Mouse (Mus musculus): ENCODE results near the gene Usp20.

Gene Usp20

DNA sequence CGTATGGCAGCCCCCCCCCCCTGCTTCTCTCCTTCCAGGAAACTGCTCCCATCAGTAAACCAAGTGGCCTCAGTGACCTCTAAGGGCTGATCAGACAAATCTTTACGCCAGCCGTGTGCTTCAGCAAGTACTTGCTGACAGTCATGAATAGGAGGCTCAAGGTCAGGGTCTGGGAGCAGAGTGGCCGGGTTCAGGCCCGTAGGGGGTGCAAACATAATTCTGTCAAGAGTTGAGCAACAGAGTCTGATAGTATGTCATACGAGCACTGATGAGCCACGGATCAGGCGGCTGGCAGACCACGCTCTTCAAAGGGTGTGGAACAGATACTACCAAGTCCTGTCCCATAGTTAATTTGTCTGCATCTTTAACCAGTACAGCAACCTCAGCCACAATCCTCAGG, 8.1 kb downstream of the Usp20 start:
- DNase-seq: no peak

DNA sequence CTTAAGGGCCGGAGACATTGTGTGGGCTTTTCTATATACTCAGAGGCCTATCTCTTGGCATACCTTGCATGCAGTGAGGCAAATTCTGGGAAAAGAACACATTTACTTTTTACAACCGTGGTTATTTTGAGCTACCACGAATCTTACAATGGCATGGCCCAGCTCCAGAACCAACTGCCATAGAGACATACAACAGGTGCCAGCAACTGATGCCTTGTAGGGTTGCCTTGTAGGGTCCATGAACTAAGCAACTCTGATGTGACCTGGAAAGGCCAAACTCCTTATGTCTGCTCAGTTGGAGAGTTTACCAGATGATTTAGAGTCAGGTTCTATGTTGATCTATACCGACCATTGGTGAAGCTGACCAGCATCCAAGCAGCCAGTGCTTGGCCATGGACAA, 12.8 kb downstream of the Usp20 start:
- no peak for DNase-seq

DNA sequence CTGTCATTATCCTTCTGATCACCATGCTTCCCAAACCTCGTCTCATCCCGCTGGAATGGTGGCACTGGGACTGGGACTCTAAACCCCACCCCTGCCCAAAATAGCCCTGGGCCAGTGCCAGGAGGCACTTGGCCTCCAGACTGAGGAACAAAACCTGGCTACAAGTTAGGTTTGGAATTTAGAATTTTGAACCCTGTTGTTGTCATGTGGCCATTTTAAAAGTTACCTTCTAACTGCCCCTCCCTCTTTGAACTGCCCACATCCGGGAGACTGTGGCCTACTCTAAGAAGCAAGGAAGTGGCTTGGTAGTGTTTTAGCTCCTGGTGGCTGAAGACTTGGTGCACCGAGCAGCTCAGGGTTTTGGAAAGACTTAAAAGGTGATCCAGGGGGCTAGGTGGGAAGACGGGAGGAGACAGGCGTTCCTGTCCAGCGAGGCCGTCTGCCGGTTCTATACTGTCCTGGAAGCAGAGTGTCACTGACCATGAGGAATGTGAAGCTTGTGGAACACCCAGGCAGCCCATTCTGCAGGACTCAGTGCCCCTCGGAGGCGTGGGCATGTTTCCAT, 13.4 kb downstream of the Usp20 start:
- no peak for DNase-seq

DNA sequence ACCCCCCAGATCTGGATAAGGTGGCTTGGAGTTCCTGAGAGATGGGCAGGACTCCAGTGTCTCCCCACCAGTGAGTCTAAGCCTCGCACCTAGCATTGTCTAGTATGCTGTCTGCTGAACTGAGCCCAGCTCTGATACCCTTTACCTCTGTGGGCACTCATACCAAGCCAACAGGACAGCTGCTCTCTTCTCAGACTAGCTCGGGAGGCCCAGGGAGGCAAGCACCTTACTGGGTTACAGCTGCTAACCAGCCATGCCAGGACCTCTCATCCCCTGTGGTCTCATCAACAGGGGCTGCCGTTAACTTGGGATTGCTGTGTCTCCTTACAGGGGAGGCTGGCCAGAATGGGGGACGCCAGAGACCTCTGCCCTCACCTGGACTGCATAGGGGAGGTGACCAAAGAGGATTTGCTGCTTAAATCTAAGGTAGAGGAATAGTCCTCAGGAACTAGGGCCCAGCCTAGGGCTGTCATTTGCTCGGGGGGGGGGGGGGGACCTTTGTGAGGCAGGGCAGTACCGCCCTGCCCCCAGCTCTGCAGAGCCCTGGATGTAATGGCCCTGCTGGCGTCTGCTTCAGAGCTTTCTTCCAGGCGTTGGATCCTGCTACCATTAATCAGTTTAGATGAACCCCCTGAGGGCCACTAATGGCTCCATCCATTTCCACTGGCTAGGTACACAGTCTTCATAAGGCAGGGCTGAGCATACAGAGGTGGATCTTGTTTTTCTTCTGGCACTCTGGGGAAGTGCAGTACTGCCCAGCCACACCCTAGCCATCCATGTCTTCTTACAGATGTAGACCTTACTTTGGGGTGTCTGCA, 16.6 kb downstream of the Usp20 start:
- no peak for DNase-seq

DNA sequence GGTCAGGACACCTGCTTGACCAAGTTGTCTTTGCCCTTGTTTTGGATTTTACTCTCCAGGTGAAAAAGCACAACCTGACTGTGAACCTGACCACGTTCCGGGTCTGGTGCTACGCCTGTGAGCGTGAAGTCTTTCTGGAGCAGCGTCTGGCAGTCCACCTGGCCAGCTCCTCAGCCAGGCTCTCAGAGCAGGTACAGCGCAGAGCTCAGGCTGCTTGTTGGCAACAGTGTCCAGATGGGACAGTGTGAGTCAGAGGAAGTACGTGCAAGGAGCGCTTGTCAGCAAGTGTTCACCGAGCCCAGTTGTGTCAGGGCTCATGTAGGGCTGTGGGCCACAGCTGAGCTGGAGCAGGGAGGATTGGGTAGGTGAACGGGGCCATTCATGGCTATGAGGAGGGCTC, 20.8 kb downstream of the Usp20 start:
- DNase-seq: peak; percentile 32

DNA sequence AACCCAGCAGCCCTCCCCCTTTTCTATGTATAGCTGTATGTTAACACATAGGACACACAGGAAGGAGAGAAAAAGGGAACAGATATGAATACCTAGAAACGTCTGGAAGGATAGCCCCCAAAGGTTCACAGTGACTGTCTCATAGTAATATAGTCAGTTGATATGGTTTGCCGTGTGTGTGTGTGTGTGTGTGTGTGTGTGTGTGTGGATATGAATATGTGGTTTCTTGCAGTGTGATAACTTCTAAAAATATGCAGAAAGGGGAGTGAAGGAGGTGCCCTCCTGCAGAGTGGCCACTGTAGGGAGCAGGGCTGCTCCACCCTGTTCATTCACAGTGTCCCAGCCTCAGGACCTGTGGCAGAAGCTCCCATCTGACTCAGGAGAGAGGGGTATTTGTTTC, 23.4 kb downstream of the Usp20 start:
- no peak for DNase-seq

DNA sequence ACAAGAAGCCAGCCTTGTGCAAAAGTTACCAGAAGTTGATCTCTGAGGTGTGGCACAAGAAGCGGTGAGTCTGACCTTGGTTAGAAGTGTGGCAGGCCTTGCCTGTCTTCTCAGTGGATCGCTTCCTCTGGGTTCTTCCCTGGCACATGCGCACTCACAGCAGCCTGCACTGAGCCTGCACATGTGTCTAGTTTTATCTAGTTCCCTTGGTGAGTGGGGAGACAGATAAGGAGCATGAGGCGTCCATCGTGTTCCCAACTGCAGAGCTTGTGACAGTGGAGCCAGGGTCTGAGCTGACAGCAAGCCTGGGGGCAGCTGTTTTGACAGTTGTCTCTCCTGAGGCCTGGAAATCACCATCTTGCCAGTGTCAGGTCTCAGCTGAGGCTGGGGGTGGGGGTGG, 24.4 kb downstream of the Usp20 start:
- no peak for DNase-seq

DNA sequence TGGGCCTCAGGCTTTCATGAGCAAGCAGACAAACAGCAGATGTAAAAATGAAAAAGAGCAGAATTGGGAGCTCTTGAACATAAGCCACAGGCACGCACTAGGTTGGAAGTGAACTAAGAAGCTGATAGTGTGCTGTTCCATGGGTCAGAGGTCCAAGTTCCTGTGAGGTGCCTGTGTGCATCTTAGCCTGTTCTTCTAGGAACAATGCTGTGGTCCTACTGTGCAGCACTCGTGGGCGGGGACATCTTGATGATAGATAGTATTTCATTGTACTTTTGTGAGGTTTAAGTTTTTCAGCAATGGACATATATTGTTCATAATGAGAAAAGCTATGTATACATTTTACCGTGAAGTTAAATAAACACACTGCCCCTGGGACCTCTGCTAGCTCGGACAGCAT, 25.1 kb downstream of the Usp20 start:
- DNase-seq: no peak

DNA sequence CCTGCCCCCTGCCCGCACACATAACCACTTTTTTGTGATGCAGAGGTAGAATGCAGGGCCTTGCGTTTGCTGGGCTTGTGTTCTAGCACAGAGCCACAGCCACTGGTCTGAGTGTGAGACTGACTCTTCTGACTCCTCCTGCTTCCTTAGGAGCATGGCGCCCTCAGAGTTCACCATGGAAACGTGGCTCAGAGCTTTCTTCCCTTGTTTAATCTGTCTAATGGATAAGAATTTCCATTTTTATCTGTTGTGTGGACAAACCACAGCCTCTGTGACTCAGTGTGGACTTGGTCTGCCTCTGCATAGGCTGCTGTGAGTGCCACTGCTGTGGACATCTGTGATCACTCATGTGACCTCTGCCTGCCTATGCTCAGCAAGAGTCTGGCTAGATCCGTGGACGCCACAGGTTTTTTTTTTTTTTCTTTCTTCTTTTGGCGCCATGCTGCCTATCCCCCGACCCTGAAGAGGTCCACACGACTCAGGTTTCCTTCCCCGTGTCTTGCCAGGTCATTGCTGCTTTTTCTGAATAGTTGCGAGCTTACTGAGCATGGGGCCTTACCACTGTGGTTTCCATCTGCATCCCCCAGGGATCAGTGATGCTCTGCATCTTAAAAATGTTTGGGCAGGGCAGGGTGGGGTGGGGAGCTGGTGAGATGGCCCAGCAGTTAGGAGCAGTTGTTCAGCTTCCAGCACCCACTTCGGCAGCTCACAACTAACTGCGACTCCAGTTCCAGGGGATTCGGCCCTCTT, 31.5 kb downstream of the Usp20 start:
- no peak for DNase-seq

DNA sequence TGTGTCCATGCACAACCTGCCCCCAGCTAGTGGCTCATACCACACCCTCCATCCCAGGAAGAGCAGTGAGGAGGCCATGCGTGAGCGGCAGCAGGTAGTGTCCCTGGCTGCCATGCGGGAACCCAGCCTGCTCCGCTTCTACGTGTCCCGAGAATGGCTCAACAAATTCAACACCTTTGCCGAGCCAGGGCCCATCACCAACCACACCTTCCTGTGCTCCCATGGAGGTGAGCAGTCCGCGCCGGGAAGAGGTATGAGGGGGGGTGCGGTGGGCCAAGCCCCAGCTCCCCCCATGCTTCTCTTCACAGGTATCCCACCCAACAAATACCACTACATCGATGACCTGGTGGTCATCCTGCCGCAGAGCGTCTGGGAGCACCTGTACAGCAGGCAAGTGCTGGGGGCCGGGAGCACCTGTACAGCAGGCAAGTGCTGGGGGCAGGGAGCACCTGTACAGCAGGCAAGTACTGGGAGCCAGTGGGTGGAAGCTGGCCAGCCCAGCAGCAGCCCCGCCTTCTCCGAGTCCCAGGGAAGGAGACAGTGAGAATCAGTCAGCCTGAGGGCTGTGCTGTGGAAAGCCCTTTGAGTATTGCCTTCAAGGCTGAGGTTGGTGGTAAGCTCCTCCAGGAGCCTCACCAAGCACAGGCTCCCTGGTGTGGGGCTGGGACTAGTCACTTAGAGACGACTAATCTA, 35.7 kb downstream of the Usp20 start:
- no peak for DNase-seq

DNA sequence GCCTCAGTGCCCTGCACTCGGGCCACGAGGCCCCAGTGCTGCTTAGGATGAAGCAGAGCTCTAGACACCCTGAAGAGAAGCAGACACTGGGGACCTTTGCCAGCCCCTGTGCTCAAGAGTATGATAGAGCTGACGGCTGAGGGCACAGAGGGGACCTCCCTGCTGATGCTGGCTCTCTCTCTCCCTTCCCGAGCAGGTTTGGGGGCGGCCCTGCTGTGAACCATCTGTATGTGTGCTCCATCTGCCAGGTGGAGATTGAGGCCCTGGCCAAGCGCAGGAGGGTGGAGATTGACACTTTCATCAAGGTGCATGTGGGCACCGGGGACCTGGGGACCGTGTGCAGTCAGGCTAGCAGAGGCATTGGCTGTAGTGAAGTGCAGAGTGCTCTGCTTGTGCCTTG, 36.4 kb downstream of the Usp20 start:
- no peak for DNase-seq

DNA sequence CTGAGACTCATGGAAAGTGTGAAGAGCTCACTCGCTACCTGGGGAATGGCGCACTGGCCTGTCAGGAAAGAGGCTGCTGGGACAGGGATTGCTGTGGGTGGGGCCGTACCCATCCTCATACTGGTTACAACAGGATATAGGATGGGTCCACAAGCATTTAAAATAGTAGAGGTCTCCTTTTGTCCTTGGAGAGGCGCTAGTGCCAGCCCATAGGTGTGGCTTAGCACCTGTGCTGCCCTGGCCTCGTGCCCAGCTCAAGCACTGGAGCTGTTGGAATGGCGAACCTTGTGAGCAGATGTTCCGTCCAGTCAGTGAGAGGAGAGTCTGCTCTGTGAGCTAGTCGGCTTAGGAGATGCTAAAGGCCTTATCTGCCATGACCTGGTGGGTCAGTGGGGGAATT, 36.9 kb downstream of the Usp20 start:
- DNase-seq: no peak

DNA sequence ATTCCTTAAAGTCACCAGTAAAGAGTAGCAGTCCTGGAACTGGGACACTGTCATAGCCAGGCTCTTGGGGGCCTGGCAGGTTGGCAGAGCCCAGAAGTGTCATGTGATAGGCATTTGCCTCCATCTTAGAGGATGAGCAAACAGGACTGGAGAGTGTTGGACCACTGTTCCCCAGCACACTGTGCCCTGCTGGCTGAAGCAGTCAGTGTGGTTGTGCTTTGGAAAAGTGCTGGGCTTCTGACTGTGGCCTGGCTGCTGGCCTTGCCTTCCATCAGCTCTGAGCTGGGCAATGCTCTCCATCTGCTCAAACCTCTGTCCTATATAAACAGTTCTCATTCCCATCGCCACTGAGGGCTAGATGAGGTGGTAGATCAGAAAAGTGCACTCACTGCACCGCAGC, 38.1 kb downstream of the Usp20 start:
- DNase-seq: no peak

DNA sequence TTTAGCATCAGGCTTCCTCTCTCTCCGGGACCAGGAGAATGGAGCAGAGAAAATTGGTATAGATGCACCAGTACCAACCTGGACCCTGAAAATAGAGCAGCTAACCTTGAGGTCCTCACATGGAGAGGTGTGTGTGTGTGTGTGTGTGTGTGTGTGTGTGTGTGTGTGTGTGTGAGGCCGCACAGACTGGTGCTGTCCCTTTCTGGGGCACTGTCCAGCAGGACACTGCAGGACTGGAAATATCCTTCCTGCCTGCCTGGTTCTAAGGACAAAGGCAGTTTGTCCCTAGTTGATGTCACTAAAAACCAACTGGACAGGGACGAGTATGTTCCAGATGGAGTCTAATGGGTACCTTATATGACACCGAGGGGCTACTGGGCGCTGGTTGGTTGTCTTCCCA, 41.9 kb downstream of the Usp20 start:
- no peak for DNase-seq

DNA sequence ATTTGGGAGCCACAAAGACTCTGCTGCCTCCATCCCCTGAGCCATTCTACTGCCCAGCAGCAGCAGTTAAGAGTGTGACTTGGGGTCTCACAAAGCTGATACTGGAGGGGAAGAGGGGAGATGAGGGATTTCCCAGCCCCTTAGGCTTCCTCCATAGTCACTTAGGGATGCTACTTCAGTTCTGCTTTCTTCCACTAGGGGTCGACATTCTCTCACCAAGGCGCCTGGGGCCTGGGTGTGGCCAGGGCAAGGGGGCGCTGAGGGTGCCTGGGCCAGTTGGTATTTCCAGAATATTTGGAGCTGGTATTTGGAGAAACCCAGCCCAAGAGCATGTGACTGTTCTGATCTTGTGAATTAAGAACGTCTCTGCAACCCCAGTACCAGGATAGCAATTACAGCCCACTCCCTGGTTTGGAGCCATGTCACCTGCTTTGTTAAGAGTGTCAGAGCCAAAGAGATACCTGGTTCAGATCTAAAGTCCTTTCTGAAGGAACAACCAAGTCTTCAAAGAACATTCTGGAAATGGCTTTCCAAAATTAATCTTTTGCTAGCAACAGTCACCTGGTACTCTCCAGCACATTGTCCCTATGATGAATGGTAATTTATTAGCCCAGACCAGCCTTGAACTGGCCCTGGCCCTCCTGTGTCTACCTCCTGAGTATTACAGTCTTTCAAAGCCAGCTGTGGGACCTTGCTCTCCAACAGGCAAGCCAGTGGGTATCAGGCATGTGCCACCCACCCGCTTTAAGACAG, 42.7 kb downstream of the Usp20 start:
- DNase-seq: peak; percentile 55

DNA sequence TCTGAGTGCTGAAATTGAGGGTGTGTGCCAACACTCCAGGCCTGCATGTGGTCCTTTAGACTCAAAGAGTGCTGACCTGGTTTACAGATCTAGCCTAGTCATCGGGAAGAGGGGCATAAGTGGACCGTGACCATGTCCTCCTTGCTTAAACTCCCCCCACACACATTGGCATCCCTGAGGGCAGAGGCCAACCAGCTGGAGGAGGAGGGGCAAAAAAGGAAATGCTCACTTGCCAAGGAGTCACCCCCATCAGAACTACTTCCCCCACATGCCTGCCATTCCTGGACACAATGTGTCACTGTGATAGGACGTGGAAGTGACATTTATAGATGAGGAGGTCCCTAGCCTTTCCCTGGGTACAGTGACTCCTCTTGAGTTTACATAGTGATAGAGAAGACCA, 43.4 kb downstream of the Usp20 start:
- no peak for DNase-seq

DNA sequence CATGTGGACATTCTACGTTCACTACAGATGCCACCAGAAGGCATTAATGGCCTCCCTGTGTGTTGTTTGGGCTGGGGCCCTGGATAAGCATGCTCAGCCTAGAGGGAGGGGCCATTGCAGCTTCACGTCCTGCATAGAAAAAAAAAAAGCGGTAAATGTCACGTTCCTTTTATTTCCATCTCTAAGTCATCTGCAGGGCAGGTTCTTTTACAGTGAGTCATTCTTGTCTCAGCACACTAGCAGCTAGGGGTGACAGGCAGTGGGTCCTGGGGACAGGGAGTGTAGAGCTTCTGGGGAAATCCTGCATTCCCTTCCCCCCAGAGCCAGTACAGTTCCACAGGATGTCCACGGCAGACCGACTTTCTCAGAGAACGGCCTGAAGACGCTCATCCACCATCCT, 44.6 kb downstream of the Usp20 start:
- DNase-seq: no peak

DNA sequence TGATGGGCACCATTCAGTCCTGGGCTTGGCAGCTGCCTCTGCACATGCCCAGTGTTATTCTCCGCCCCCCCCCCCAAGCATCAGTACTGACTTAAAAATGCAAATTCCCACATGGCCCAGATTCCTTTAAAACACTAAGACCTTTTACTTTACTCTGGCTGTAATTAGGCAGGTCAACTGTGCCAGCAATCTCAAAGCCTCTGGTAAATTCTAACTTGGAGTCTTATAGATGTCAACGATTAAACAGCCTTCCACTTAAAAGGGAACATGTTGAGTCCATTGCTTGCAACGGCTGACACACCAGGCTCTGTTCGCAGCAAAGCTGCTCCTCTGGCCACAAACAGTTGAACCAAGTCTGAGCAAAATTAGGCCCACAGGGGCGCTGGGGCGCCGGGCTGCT, 49.9 kb downstream of the Usp20 start:
- DNase-seq: no peak

DNA sequence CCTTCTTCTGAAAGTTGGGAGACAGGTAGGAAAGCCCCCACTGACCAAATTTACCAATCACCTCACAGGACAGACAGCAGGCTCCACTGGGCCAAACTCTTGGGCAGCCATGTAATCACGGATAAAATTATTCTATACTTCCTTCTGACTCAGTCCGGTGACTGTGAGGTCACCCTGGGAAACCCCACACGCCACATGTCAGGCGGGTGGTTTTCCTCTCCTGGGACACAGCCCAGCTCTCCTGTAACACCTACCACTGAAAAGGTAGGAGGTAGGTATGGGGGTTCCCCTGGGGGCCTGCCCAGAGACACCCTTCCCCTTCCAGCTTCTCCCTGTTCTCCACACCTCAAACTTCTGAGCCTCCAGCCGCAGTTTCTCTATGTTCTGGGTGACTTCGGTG, 54.7 kb downstream of the Usp20 start:
- no peak for DNase-seq

DNA sequence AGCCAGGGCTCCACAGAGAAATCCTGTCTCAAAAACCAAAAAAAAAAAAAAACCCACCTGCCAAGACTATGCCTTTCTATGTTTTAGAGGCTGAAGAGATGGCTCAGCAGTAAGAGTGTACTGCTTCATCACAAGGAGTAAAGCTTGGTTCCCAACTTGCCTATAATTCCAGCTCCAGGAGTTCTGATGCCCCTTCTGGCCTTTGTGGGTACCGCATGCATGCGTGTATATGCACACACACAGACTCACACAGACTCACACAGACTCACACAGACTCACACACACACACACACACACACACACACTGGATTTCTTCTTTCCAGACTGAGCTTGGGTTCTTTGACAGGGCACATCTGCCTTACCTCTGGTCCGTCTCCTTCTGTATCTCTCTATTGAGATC, 58.0 kb downstream of the Usp20 start:
- no peak for DNase-seq

DNA sequence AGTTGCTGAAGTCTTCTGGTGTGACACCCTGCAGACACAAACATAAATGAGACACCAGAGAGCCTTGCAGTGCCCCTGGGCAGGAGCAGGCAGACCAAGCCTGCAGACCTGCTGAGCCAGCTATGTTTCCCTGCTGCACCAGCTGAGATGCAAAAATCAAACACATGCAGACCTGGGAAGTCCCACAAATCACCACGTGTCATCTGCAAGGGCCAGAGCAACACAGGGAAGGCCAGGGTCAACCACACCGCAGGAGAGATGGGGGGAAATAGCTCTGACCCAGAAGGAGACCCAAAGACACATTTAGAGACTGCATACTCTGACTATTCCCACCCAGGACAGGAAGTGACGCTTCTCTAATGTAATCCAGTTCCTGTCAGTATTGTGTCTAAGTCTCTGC, 58.4 kb downstream of the Usp20 start:
- no peak for DNase-seq

DNA sequence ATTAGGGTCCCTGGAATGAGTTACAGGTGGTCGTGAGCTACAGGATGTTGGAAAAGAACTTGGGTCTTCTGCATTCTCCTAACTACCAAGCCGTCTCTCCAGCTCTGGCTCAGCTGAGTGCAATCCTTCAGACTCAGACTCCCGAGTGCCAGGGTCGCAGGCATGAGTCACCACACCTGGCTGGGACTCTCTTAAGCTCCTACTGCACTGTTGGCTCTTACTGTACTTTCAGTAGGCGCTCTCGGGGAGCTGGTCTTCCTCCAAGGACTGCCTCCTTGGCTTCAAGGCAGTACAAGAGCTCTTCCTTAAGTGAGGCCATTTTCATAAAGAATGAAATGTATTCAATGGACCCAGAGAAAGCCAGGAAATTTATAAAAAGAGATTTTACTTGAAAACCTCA, 59.3 kb downstream of the Usp20 start:
- peak; percentile 41 for DNase-seq

DNA sequence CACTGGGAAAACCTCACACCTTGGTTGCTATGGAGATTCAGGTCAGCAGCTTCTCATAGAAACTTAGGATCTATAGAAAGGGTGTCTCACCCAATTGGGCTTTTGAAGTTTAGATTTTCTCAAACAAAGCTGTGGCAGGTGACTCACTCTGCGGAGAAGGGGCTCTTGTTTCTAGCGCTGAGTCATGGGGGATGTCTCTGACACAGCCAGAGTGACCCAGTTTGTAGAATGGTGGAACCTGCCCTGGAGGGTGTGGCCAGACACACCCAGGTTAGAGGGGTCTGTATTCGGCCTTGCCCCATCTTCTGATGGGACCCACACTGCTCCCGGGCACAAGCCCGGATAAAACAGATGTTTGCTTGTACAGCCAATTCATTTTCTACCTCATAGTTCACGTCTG, 60.8 kb downstream of the Usp20 start:
- no peak for DNase-seq
